Mouse (Mus musculus) E14TG2a.4 (cell line): Measurements from ENCODE around the gene Rd3.

Experiments
- CTCF ChIP-seq: conservative IDR thresholded peaks from 2 replicates; pipeline ENCODE4 v1.5.1; 2014; ENCODE audit warnings: low read length
- NANOG ChIP-seq: IDR thresholded peaks from 2 replicates; pipeline ENCODE4 v1.6.1; 2014; ENCODE audit warnings: borderline replicate concordance, low read length, mixed read lengths
- POU5F1 ChIP-seq: IDR thresholded peaks from 2 replicates; pipeline ENCODE4 v1.6.1; 2014; ENCODE audit warnings: low read length, borderline replicate concordance

- no peak for TF ChIP-seq CTCF
- no peak for TF ChIP-seq NANOG
- no peak for TF ChIP-seq POU5F1
These were observed 29.4 kb upstream of the Rd3 start for GRCm38 (mm10) chr1:191947796-191948195.
